Mouse (Mus musculus) monocyte, adult 2 months (primary cell): ENCODE measurements around the gene Klrg2.

Experiments
- DNase-seq, 2 experiments: peaks; one replicate each; pipeline ENCODE4 v3.0.0; 2022; ENCODE audit warnings: low spot score in 2 of 2, low read depth in 1 of 2

Klrg2 gene

GRCm38 (mm10) chr6:38629556-38629955 is 7.5 kb downstream of the Klrg2 start:
- no peak for DNase-seq

DNA sequence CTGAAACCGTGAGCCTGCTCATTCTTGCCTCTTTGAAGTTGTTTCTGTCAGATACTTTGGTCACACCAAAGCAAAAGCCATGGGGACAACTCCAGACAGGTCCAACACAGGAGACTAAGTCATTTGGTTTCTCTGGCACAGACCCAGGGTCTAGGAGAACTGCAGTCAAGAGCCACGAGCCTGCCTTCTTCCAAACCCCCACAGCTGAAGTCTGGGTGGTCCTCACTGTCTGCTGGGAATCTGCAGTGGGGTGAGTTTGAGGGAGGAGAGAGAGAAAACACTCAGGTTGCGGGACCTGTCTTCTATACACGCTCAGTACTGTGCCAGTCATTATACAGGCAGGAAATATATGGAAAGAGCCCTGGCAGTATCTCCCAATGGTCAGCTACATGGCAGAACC is 9.6 kb downstream of the Klrg2 start:
- DNase-seq = no peak

GRCm38 (mm10) chr6:38627081-38627480 is 10.0 kb downstream of the Klrg2 start:
- DNase-seq = no peak

- DNase-seq = no peak
These were observed 11.0 kb downstream of the Klrg2 start for GRCm38 (mm10) chr6:38626086-38626485.

DNA sequence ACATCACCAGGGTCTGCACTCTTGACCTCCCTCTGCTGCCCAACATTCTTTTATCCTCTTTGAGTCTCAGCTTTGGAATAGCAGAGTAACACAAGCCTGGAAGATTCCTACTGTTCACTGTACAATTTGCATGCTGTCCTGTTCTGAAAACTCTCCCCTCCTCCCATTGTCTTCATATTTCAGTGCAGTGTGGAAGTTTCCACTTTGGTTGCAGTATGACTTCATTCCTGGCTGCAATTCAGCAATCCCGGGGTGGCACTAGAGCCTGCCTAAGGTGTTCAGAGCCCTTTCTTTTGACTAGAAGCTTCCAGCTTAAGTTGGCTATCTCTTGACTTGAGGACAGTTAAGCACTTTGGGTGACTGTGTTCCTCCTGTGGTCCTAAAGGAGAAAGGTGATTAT is 12.6 kb downstream of the Klrg2 start:
- DNase-seq = no peak

DNA sequence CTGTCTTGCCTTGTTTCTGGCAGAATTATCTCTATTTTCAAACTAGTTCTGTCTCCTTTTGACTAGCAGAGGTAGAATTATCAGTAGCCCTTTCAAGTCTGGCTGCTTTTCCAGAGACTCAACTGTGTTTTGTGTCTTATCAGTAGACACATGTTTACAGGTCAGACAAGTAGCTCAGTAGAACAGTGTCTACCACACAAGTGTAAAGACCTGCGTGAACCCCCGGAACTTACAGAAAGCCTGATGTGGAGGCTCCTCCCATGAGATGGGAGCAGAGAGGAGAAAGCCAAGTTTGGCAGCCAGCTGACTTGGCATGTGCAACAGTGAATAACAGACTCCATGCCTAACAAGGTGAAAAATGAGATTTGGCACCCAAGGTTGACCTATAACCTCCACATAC is 13.6 kb downstream of the Klrg2 start:
- DNase-seq = no peak

GRCm38 (mm10) chr6:38622406-38622805 is 14.6 kb downstream of the Klrg2 start:
- no peak for DNase-seq

DNA sequence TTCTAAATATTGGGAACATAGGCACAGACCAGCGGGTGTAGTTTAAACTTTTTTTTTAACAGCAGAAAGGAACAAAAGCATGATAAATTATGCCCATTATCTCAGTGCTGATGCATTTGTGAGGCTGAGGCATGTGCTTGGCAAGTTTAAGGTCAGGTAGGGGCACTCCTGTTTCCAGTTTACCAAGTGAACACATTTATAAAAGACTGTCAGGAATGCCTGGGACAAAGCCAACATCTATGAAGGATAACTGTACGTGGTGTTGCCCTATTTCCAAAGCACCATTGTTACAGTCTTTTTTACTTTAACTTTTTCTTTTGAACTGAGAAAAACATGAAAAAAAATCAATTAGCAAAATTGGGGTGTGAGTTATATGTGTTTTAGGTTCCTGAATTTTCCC is 27.1 kb downstream of the Klrg2 start:
- no peak for DNase-seq

- DNase-seq = no peak
These were observed 39.6 kb downstream of the Klrg2 start for GRCm38 (mm10) chr6:38597481-38597880.

DNA sequence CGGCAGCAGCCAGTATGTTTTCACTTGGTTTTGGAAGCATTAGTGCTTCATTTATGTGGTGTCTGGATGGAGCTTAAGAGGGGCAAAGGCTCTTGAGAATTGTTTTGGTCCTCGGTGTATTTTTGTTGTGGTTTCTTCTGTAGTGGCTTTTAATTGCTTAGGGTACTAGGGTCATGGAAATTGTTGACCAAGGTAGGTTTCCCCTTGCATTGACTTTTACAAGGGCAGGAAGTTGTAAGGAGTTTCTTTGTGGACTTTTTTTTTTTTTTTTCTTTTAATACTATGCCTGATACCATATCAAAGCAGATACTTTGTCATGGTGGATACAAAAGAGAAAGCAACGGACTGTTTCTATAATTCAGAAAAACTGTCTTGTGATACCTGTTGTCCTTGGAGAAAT is 55.3 kb downstream of the Klrg2 start:
- DNase-seq = no peak

GRCm38 (mm10) chr6:38580112-38580857 is 56.8 kb downstream of the Klrg2 start:
- no peak for DNase-seq

- DNase-seq = no peak
These were observed 60.9 kb downstream of the Klrg2 start for GRCm38 (mm10) chr6:38576096-38576495.
